Mouse (Mus musculus): Measurements from ENCODE around the gene Hspa1l. TPM values are rescaled to one million over a fixed set of nuclear protein-coding genes. Genes with fewer than 3 reads are reported as not detected.

The Hspa1l gene
- polyA plus RNA-seq, 1 experiment: 0.58 TPM

DNA sequence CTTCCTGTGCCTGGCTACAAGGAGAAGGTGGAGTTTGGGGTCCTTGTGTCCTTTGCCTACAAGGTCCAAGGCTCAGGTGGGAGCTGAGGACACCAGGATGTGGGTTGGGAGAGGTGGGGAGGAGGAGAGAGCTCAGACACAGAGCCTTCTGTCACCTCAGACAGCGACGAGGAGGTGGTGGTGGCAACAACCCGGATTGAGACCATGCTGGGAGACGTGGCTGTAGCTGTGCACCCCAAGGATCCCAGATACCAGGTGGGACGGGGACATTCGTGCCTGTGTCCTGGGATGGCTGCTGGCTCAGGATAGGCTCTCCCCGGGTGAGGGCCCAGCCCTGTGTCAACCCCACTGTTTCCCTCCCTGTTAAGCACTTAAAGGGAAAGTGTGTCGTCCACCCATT, 38.9 kb downstream of the Hspa1l start:
- no peak for DNase-seq
- 90% methylated on average over 8 of the region's 8 CpGs for WGBS
- H3K27ac ChIP-seq (ENCODE audit: insufficient read depth, low read depth, low read length): no peak overlapping the region
- H3K4me1 ChIP-seq (ENCODE audit: control insufficient read depth, insufficient read depth, low read length): no peaks in the 10 kb centered on the region
- H3K4me3 ChIP-seq (ENCODE audit: insufficient read depth, low read depth, low read length): no peak overlapping the region
- TF ChIP-seq POLR2A (IDR thresholded peaks at IDR 0.05; ENCODE audit: low read depth, low read length) (no peak), CTCF (conservative IDR thresholded peaks at IDR 0.05; ENCODE audit: insufficient read depth, insufficient read length, low read depth, low read length) (no peak)
- no peaks in the 10 kb centered on the region for H3K27me3 ChIP-seq (replicated peaks; ENCODE audit: control insufficient read depth, insufficient read depth, low read length)
- H3K36me3 ChIP-seq (ENCODE audit: control insufficient read depth, insufficient read depth, low read length): no peaks in the 10 kb centered on the region; the same call in 1 of the 2 replicates

DNA sequence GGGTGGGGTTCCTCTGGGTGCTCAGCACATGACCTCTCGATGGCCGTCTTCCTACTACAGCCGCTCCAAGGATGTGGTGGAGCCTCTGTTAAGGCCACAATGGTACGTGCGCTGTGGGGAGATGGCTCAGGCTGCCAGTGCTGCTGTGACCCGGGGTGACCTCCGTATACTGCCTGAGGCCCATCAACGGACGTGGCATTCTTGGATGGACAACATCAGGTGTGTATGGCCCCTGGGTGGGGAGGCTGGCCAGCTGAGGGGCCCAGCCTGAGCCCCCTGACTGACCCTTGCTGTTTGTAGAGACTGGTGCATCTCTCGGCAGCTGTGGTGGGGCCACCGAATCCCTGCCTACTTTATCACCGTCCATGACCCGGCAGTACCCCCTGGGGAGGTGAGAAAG, 39.9 kb downstream of the Hspa1l start:
- TF ChIP-seq CTCF (conservative IDR thresholded peaks at IDR 0.05; ENCODE audit: insufficient read depth, insufficient read length, low read depth, low read length) (no peak), POLR2A (IDR thresholded peaks at IDR 0.05; ENCODE audit: low read depth, low read length) (no peak)
- Histone ChIP-seq H3K36me3 (ENCODE audit: control insufficient read depth, insufficient read depth, low read length) (no peaks in the 10 kb centered on the region; the same call in 1 of the 2 replicates), H3K27me3 (replicated peaks; ENCODE audit: control insufficient read depth, insufficient read depth, low read length) (no peaks in the 10 kb centered on the region)

DNA sequence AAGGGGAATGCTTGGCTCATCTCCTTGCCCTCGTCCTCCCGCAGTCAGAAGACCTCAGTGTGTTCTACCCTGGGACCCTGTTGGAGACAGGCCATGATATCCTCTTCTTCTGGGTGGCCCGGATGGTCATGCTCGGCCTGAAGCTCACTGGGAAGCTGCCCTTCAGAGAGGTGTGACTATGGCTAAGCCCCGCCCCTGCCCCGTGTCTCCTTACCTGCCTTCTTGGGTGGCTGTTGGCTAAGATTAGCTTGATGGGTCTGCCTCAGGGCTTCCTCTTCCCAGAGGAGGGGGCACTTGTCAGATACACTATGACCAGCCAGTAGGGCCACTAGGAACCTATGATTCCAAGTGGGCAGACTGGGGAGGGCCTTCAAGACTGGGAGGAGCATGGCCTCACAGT, 40.7 kb downstream of the Hspa1l start:
- TF ChIP-seq POLR2A (IDR thresholded peaks at IDR 0.05; ENCODE audit: low read depth, low read length) (no peak), CTCF (conservative IDR thresholded peaks at IDR 0.05; ENCODE audit: insufficient read depth, insufficient read length, low read depth, low read length) (no peak)
- Histone ChIP-seq H3K36me3 (ENCODE audit: control insufficient read depth, insufficient read depth, low read length) (no peaks in the 10 kb centered on the region; the same call in 1 of the 2 replicates), H3K4me1 (ENCODE audit: control insufficient read depth, insufficient read depth, low read length) (no peaks in the 10 kb centered on the region), H3K27ac (ENCODE audit: insufficient read depth, low read depth, low read length) (no peak overlapping the region), H3K27me3 (replicated peaks; ENCODE audit: control insufficient read depth, insufficient read depth, low read length) (no peaks in the 10 kb centered on the region), H3K4me3 (ENCODE audit: insufficient read depth, low read depth, low read length) (no peak overlapping the region)
- DNase-seq: no peak
- WGBS: 77% methylated on average over 6 of the region's 6 CpGs

More for the DNA sequence above, 39.9 kb downstream of the Hspa1l start:
- no peak overlapping the region for H3K27ac ChIP-seq (ENCODE audit: insufficient read depth, low read depth, low read length)
- no peaks in the 10 kb centered on the region for H3K4me1 ChIP-seq (ENCODE audit: control insufficient read depth, insufficient read depth, low read length)
- WGBS: 89% methylated on average over 13 of the region's 13 CpGs
- no peak overlapping the region for H3K4me3 ChIP-seq (ENCODE audit: insufficient read depth, low read depth, low read length)
- DNase-seq: no peak

DNA sequence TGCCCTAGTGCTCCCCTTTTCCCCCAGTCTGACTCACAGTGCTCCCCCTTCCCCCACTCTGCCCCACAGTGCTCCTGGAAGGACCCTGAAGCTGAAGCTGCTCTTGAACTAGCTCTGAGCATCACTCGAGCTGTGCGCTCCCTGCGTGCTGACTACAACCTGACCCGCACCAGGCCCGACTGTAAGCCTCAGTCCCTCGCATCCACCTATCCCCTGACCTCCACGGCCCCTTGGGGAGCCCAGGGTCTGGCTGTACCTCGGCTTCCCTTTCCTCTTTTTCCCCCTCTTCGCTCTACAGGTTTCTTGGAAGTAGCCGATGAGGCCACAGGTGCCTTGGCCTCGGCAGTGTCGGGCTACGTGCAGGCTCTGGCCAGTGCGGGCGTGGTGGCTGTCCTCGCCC, 42.8 kb downstream of the Hspa1l start:
- no peaks in the 10 kb centered on the region for H3K4me1 ChIP-seq (ENCODE audit: control insufficient read depth, insufficient read depth, low read length)
- no peak for DNase-seq
- H3K36me3 ChIP-seq (ENCODE audit: control insufficient read depth, insufficient read depth, low read length): no peaks in the 10 kb centered on the region; the same call in 1 of the 2 replicates
- H3K27ac ChIP-seq (ENCODE audit: insufficient read depth, low read depth, low read length): no peak overlapping the region
- no peak for TF ChIP-seq CTCF (conservative IDR thresholded peaks at IDR 0.05; ENCODE audit: insufficient read depth, insufficient read length, low read depth, low read length)
- H3K4me3 ChIP-seq (ENCODE audit: insufficient read depth, low read depth, low read length): no peak overlapping the region
- no peaks in the 10 kb centered on the region for H3K27me3 ChIP-seq (replicated peaks; ENCODE audit: control insufficient read depth, insufficient read depth, low read length)
- WGBS: 92% methylated on average over 16 of the region's 16 CpGs

DNA sequence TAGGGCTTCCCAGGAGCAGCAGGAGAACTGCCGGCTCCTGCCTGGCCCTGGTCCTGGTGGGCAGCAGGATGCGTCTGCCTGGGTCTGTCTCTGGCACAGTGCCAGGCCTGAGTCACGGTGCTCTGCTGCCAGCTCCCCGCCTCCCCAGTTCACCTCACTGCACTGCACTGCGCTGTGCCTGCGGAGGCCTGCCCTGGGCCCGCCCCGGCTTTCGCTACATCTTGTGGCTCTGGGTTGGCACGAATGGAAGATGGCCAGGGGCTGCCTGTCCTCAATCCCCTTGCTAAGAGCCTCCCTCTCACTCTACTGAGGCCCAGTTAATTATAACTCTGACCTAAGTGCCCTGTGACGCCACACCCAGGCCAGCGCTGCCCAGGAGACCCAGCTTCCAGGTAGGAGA, 43.9 kb downstream of the Hspa1l start, which contains the start of gene Vwa7:
TSS of gene Vwa7 (plus strand) at position 204 of the 400 bp plus-strand sequence.
- Histone ChIP-seq H3K4me3 (ENCODE audit: insufficient read depth, low read depth, low read length) (no peak within 1 kb of the TSS), H3K36me3 (ENCODE audit: control insufficient read depth, insufficient read depth, low read length) (no peaks in the 10 kb centered on the region; the same call in 1 of the 2 replicates), H3K27ac (ENCODE audit: insufficient read depth, low read depth, low read length) (no peak within 1 kb of the TSS), H3K27me3 (replicated peaks; ENCODE audit: control insufficient read depth, insufficient read depth, low read length) (no peaks in the 10 kb centered on the region), H3K4me1 (ENCODE audit: control insufficient read depth, insufficient read depth, low read length) (no peaks in the 10 kb centered on the region)
- TF ChIP-seq POLR2A (IDR thresholded peaks at IDR 0.05; ENCODE audit: low read depth, low read length) (no peak), CTCF (conservative IDR thresholded peaks at IDR 0.05; ENCODE audit: insufficient read depth, insufficient read length, low read depth, low read length) (no peak)
- WGBS: 36% methylated on average over 12 of the region's 12 CpGs
- peak; percentile 58 for DNase-seq

DNA sequence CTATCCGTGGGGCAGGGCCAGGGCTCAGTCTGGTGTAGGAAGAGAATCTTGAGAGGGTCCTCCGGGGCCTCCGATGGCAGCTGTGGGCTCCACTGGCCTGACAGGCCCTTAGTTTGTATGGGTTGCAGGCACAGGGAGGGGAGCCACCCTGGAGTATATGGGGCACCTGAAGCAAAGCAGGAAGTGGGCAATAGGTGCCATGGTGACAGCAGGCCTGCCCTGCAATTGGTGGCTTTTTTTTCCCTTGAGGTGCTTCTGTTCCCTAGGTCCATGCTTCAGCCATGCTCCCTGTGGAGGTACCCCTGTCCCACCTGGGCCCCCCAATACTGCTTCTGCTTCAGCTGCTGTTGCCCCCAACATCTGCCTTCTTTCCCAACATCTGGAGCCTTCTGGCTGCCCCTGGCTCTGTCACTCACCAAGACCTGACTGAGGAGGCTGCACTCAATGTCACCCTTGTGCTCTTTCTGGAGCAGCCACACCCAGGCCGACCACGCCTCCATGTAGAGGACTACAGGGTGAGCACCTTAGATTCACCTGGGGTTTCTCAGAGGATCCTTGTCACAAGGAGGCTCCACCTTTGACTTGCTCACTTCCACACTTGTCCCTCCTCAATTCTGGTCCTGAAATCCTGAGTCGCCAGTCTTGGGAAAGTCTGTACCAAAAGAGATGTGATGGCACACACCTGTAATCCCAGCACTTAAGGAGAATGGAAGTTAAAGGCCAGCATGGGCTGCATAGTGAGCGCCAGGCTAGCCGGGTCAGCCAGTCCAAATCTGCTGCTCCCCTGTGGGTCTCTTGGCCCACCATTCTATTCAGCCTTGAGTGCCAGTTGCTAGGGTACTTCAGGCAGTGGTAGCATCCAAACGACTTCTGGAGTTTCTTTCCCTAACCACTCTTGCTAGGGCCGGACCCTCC, 44.5 kb downstream of the Hspa1l start:
- Histone ChIP-seq H3K4me1 (ENCODE audit: control insufficient read depth, insufficient read depth, low read length) (no peaks in the 10 kb centered on the region), H3K4me3 (ENCODE audit: insufficient read depth, low read depth, low read length) (no peak overlapping the region), H3K27ac (ENCODE audit: insufficient read depth, low read depth, low read length) (no peak overlapping the region), H3K27me3 (replicated peaks; ENCODE audit: control insufficient read depth, insufficient read depth, low read length) (no peaks in the 10 kb centered on the region), H3K36me3 (ENCODE audit: control insufficient read depth, insufficient read depth, low read length) (no peaks in the 10 kb centered on the region)
- no peak for DNase-seq
- 79% methylated on average over 10 of the region's 10 CpGs for WGBS
- TF ChIP-seq CTCF (conservative IDR thresholded peaks at IDR 0.05; ENCODE audit: insufficient read depth, insufficient read length, low read depth, low read length) (no peak), POLR2A (IDR thresholded peaks at IDR 0.05; ENCODE audit: low read depth, low read length) (no peak)

DNA sequence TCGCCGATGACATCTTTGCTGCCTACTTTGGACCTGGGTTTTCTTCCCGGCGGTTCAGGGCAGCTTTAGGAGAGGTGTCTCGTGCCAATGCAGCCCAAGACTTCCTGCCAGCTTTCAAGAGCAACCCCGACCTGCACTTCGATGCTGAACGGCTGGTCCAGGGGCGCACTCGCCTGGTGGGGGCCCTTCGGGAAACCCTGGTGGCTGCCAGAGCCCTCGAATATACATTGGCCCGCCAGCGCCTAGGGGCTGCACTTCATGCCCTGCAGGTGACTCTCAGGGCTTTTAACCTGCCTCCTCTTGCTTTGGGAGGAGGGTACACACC, 45.2 kb downstream of the Hspa1l start:
- TF ChIP-seq CTCF (conservative IDR thresholded peaks at IDR 0.05; ENCODE audit: insufficient read depth, insufficient read length, low read depth, low read length) (no peak), POLR2A (IDR thresholded peaks at IDR 0.05; ENCODE audit: low read depth, low read length) (no peak)
- H3K27ac ChIP-seq (ENCODE audit: insufficient read depth, low read depth, low read length): no peak overlapping the region
- H3K36me3 ChIP-seq (ENCODE audit: control insufficient read depth, insufficient read depth, low read length): no peaks in the 10 kb centered on the region
- no peaks in the 10 kb centered on the region for H3K4me1 ChIP-seq (ENCODE audit: control insufficient read depth, insufficient read depth, low read length)
- H3K27me3 ChIP-seq (replicated peaks; ENCODE audit: control insufficient read depth, insufficient read depth, low read length): no peaks in the 10 kb centered on the region
- DNase-seq: no peak
- no peak overlapping the region for H3K4me3 ChIP-seq (ENCODE audit: insufficient read depth, low read depth, low read length)
- WGBS: 76% methylated on average over 14 of the region's 14 CpGs

All from kidney, adult 2 months (tissue).